Comparison of ENCODE assay signal across 8 mouse cellular contexts in the genomic region with DNA sequence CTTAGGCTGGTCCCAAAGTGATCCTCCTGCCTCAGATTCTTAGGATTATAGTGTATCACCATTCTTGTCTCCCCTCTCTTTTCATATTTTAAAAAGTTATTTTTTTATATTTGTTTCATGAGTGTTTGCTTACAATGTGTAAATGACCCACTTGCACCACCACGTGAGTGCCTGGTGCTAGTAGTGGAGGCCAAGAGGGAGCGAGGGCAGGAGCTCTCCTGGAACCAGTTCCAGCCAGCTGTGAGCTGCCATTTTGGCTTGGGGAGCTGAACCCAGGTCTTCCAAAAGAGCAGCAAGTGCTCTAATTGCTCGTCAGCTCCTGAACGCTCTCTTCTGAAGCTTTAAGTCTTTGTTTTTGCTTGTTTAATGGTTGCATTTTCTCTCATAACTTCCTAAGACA. TPM values are rescaled to one million over a fixed set of nuclear protein-coding genes. Genes with fewer than 3 reads are reported as not detected.
A peak's percentile ranks its signal among the peaks of the same experiment; 100 is the strongest.
DNase-seq lines count a peak whose midpoint lies in the region; ATAC-seq and TF ChIP-seq lines count a peak whose summit lies in the region.

No protein-coding gene starts in this region.

- no peaks in the 10 kb centered on the region for H3K36me3 ChIP-seq in hindbrain, embryonic 15.5 days
- peaks cover 3% of the 10 kb centered on the region; the same call in 1 of the 2 replicates for H3K36me3 ChIP-seq in liver, embryonic 16.5 days (ENCODE audit: control insufficient read depth, insufficient read depth)
- H3K36me3 ChIP-seq in stomach, postnatal 0 days (ENCODE audit: control insufficient read depth, insufficient read depth, low read length), result no peaks in the 10 kb centered on the region

- no peak for TF ChIP-seq CTCF in stomach, postnatal 0 days (IDR thresholded peaks at IDR 0.05; ENCODE audit: low read depth)

- TF ChIP-seq EP300 in stomach, postnatal 0 days (optimal IDR thresholded peaks at IDR 0.05), result no peak

- H3K4me3 ChIP-seq in hindbrain, embryonic 15.5 days, result peak overlapping the region; percentile 91; the same call in 1 of the 2 replicates
- H3K4me3 ChIP-seq in liver, embryonic 16.5 days (ENCODE audit: low read depth, low read length), result peak overlapping the region; percentile 89
- no peak overlapping the region for H3K4me3 ChIP-seq in stomach, postnatal 0 days (ENCODE audit: low read depth, low read length)

- H3K9me3 ChIP-seq in hindbrain, embryonic 15.5 days, result no peaks in the 10 kb centered on the region
- no peaks in the 10 kb centered on the region for H3K9me3 ChIP-seq in liver, embryonic 16.5 days (replicated peaks; ENCODE audit: control insufficient read depth, low read length)
- no peaks in the 10 kb centered on the region for H3K9me3 ChIP-seq in stomach, postnatal 0 days (ENCODE audit: control insufficient read depth, low read length)

- no peaks in the 10 kb centered on the region for H3K27me3 ChIP-seq in hindbrain, embryonic 15.5 days
- no peaks in the 10 kb centered on the region for H3K27me3 ChIP-seq in liver, embryonic 16.5 days (ENCODE audit: control insufficient read depth, insufficient read depth, low read depth, low read length)
- no peaks in the 10 kb centered on the region for H3K27me3 ChIP-seq in stomach, postnatal 0 days (ENCODE audit: control insufficient read depth, insufficient read depth, low read length)

- ATAC-seq in hindbrain, embryonic 15.5 days (ENCODE audit: low FRiP score, low read depth), result no peak
- ATAC-seq in liver, embryonic 16.5 days (ENCODE audit: low read depth), result no peak
- no peak for ATAC-seq in stomach, postnatal 0 days (ENCODE audit: low FRiP score, low TSS enrichment)

- DNase-seq in adrenal gland, postnatal 10 days, result peak; percentile 30
- no peak for DNase-seq in adrenal gland, adult 18-20 months (ENCODE audit: low spot score in 2 of 2)
- DNase-seq in WW6 (ENCODE audit: low read depth, low spot score), result peak; percentile 43
- DNase-seq in stomach, postnatal 0 days (ENCODE audit: low spot score), result no peak
- DNase-seq in layer of hippocampus, postnatal 25 days (ENCODE audit: extremely low spot score in 1 of 2, low spot score in 1 of 2), result no peak
- no peak for DNase-seq in gastrocnemius, adult 18-20 months (ENCODE audit: low spot score)

- H3K27ac ChIP-seq in hindbrain, embryonic 15.5 days (replicated peaks), result no peak overlapping the region
- H3K27ac ChIP-seq in liver, embryonic 16.5 days (ENCODE audit: low read length), result peak overlapping the region; percentile 40; the same call in 1 of the 2 replicates
- H3K27ac ChIP-seq in stomach, postnatal 0 days (replicated peaks), result no peak overlapping the region

- 64% methylated on average over 4 of the region's 4 CpGs for WGBS in hindbrain, embryonic 15.5 days
- 74% methylated on average over 4 of the region's 4 CpGs for WGBS in liver, embryonic 16.5 days (ENCODE audit: insufficient replicate concordance)
- 67% methylated on average over 4 of the region's 4 CpGs for WGBS in stomach, postnatal 0 days

- peaks cover 29% of the 10 kb centered on the region for H3K4me1 ChIP-seq in hindbrain, embryonic 15.5 days (replicated peaks)
- peaks cover 24% of the 10 kb centered on the region for H3K4me1 ChIP-seq in liver, embryonic 16.5 days (ENCODE audit: control insufficient read depth, low read depth, low read length)
- H3K4me1 ChIP-seq in stomach, postnatal 0 days (replicated peaks; ENCODE audit: control insufficient read depth, insufficient read depth), result 0 out of 2 replicates have a peak, but pooled peaks cover 2% of the 10 kb centered on the region

- H3K9ac ChIP-seq in hindbrain, embryonic 15.5 days, result no peak overlapping the region
- peak overlapping the region; percentile 99 for H3K9ac ChIP-seq in liver, embryonic 16.5 days (ENCODE audit: low read depth, low read length)
- no peak overlapping the region for H3K9ac ChIP-seq in stomach, postnatal 0 days (ENCODE audit: low read length)

- H3K4me2 ChIP-seq in hindbrain, embryonic 15.5 days, result peak overlapping the region; percentile 62
- H3K4me2 ChIP-seq in liver, embryonic 16.5 days (ENCODE audit: low read depth, low read length), result peak overlapping the region; percentile 80
- H3K4me2 ChIP-seq in stomach, postnatal 0 days (replicated peaks; ENCODE audit: low read depth), result peak overlapping the region; percentile 62

RNA-seq across cellular contexts. Expression of a gene that starts 3.6 kb away (rescaled TPM):
- 100 to 1,000 TPM; 107 to 112 TPM for total RNA-seq in adrenal gland, postnatal 10 days (2021)
- 100 to 1,000 TPM; 114 to 143 TPM for total RNA-seq in adrenal gland, adult 18-20 months (2021)
- polyA plus RNA-seq in hindbrain, embryonic 15.5 days (2015; fragmentation: Nextera tagmentation; extraction: Ambion mirVana), result 85.1 and 87.6 TPM in 2 replicates
- polyA plus RNA-seq in liver, embryonic 16.5 days (2015; fragmentation: Nextera tagmentation; extraction: Ambion mirVana), result 45.5 and 46.1 TPM in 2 replicates
- polyA plus RNA-seq in stomach, postnatal 0 days (2015; fragmentation: Nextera tagmentation; extraction: Ambion mirVana), result 36.9 and 39.6 TPM in 2 replicates
- 100 to 1,000 TPM; 126 to 129 TPM for total RNA-seq in layer of hippocampus, postnatal 25 days (2021)
- 100 to 1,000 TPM; 168 to 210 TPM for total RNA-seq in gastrocnemius, adult 18-20 months (2021)

Comparison
In these comparisons a context has a peak if more than half of its experiments do, and no peak if none do; other contexts are left out.
1. DNase-seq: peak in adrenal gland, postnatal 10 days (single experiment) and WW6 (single experiment); none in adrenal gland, adult 18-20 months (0 of 2), stomach, postnatal 0 days (single experiment), layer of hippocampus, postnatal 25 days (0 of 2) and gastrocnemius, adult 18-20 months (single experiment).
2. Peak in every context shown above with its lines, with median percentiles within 50 percentile points of each other: H3K4me2 ChIP-seq.